Mouse (Mus musculus) cerebellum, adult 9-11 months (tissue): Measurements from ENCODE around the gene Olfr284.

Source experiments
- DNase-seq: peaks from one replicate; pipeline ENCODE4 v3.0.0; 2022

Olfr284 gene

DNA sequence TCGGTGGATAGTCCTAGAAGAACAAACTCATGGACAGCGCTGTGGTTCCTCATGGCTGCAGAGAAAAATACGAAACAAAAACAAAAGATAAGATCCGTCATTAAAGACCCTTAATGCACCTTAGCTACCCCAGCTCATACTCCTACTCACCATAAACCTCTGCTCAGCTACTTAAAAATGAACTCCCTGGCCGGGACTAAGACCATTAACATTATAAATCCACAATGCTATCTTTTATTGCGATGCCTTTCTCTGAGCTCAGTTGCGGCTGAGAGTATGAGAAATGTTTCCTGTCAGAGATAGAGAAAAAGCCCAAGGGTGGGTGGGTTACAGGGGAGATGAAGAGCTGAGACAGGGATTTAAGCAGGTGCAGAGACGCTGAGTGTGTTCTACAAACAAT is at the start of gene Olfr284:
Gene Olfr284 (minus strand): TSS at position 101 of the 400 bp plus-strand sequence.
- no peak for DNase-seq

DNA sequence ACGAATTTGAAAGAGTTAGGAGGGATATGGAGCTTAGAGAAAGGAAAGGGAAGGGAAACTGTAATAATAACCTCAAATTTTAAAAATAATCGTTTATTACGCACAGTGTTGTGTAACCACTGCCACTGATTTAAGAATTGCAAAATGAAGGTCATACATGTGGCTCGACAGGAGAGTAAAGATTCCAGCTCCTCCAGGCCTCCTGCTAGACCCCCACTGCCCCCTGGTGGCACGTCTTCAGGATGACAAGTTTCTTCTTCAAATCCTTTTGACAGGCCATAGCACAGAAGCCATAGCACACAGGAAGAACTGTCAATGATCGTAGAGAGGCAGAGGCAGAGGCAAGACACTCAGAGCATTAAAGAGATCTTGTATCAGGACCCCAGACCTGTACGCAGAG is 49.0 kb upstream of the Olfr284 start:
- peak; percentile 54 for DNase-seq

DNA sequence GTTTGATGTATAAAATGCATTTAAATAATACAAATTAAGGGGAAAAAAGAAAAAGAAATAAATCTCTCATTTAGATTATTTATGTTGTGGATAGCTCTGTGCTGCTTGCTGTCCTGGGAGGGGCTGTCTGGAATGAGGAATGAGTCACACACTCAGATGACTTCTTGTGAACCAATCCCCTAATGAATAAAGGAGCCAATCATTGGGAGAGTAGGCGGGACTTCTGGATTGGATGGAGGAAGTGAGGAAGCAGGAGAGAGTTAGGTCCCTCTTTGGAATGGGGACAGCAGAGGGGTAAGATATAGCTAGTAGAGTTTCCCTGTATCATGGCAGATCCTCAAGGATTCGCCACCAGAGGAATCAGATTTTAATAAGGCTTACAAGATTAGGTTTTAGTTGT is 46.8 kb upstream of the Olfr284 start:
- no peak for DNase-seq

DNA sequence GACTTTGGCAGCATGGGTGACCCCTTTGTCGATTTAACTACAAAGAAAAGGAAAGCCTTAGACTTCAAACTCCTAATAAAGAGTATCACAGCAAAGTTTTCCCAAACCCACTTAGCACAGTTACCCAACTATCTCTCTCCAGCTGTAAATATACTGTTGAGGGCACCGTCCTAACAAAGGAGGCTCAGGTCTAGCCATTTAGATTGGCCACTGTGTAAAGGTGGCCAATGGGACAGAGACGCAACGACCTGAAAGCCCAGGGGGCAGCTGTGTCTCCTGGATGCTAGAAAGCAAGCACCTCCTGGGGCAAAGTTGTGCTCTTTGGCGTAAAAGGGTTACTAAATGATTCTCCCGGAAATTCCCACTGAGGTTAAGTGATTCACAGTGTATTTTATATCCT is 40.1 kb upstream of the Olfr284 start, which contains the start of gene Olfr283:
Gene Olfr283 (minus strand): TSS at position 101 of the 400 bp plus-strand sequence.
- DNase-seq: no peak

DNA sequence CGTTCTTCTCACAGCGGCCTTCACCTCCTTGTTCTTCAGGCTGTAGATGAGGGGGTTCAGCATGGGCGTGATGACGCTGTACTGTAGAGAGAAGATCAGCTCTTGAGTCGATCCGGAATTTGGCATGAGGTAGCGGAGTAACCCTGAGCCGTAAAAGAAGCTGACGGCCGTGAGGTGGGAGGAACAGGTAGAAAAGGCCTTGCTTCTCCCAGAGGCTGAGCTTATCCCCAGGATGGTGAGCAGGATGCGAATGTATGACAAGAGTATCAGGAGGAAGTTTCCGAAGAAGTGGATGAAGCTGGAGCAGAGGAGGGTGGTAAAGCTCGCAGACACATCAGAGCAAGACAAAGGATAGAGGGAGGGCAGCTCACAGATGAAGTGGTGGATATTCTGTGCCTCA is 37.4 kb upstream of the Olfr284 start:
- DNase-seq: no peak

DNA sequence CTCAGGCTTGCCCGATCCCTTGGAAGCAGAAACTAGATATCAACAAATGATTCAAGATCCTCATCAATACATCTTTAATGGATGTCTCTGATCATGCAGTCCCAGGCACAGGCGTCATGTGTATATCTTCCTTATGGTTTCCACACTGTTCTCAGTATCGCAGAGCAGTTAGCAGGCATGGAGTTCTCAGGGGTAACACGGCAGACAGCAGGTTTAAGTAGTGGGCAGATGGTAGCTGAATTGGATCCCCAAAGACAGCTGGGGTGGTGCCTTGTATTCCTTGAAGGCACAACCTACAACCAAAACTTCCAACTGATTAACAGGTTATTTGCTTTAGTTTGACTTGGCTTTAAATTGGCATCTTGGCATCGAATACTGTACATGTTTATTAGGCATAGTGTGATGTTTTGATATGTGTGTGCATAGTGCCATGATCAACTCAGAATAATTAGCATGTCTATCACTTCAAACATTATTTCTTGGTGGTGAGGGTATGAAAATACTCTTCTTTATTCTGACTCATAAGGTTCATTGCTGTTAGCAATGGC is 23.5 kb downstream of the Olfr284 start, which contains the start of gene Olfr285:
Gene Olfr285 (minus strand): TSS at position 177 of the 548 bp plus-strand sequence.
- no peak for DNase-seq

DNA sequence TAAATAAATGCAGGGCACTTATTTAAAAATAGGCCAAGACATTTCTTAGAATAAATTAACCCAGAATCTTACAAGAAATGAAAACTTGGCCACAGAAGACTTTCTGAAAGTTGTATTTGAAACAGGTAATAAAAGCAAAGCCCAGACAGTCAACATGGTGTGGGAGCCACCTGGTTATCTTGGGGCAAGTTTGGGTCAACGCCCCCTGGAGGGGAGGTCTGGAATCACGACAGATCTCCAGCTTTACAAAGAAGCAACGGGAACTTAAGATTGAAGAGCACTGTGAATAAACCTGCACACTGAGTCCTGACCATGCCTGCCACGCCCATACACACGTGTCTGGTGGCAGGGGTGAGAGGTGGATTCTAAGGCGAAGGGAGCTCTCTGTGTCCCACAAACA is 25.1 kb downstream of the Olfr284 start:
- DNase-seq: no peak

DNA sequence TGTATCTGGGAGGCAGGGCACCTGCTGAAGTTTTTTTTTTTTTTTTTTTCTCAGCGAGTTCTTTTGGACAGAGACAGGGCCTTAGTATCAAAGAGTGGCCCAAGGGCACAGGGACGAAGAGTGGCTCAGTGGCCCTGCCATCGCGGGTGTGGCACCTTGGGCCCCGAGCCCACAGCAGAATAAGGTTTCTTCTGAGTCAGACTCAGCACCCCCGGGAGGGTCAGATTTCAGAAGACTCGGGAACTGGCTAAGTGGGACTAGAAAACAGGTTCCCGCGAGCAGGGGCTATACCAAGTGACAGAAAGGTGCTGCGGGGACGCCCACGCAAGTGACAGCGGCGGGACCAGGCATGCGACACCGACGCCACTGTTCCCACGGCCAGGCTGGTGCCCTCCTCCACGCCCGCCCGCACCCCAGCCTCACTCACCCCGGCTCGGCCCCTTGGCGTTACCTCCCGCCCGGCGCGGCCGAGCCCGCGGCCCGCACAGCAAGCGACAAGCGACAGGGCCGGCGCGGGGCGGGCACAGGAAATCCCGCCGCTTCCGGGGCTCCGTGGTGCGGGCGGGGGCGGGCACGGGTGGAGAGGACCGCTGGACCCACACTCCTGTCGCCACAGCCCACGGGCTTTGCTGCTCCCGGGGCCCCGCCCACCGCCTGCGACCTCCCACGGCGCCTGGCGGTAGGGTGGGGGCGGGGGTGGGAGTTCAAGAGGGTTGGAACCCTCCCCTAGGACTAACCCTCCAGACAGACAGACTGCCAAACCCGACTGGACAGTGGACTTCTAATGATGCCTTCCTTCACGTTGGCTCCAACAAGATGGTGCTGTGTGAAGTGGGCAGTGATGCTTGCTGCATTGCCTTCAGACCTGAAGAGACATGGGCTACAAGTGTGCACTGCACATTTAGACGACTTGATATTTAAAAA is 44.9 kb downstream of the Olfr284 start, which contains the start of gene Zfp641:
Gene Zfp641 (minus strand): TSS at position 534 of the 924 bp plus-strand sequence.
- DNase-seq: peak; percentile 67

DNA sequence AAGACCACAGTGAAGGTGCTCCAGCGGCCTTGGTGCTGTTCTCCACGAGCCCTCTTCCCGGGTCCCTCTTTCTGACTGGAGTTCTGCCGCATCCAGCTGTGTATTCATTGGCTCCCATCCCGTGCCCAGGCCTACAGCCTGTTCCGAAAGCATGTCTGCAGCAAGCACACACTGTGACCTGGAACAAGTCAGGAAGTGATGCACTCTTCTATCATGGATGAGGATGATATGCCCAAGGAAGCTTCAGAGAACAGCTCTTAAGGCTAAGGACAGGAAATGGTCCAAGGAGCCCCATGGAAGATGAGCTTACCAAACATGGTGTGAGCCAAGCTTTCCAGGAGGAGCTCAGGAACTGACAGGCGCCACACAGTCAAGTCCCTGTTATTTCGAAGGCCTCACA is 47.1 kb downstream of the Olfr284 start:
- no peak for DNase-seq
